Mouse (Mus musculus) heart, postnatal 4 days (tissue): ENCODE results near the gene Fam222a. TPM values are rescaled to one million over a fixed set of nuclear protein-coding genes. Genes with fewer than 3 reads are reported as not detected.

Source experiments
- DNase-seq: peaks from one replicate; pipeline ENCODE4 v3.0.0; 2021
- total RNA-seq, 2 experiments: library from RNA; stranded (reverse); gene quantifications; 2 replicates each; pipeline ENCODE4 v1.2.3; 2021

Gene Fam222a
- total RNA-seq, 2 experiments from 2014 or later: 6.0 to 7.0 TPM

- no peak for DNase-seq
Measured at GRCm38 (mm10) chr5:114560965-114561364, 6.9 kb upstream of the Fam222a start.

- no peak for DNase-seq
Measured at GRCm38 (mm10) chr5:114563994-114564393, 3.8 kb upstream of the Fam222a start.

- DNase-seq: peak; percentile 76
Measured at GRCm38 (mm10) chr5:114565305-114565704, 2.5 kb upstream of the Fam222a start.

- no peak for DNase-seq
Measured at GRCm38 (mm10) chr5:114565751-114566150, 2.1 kb upstream of the Fam222a start.

- no peak for DNase-seq
Measured at GRCm38 (mm10) chr5:114566461-114566860, 1.4 kb upstream of the Fam222a start.

- DNase-seq: peak; percentile 98
Measured at GRCm38 (mm10) chr5:114567075-114567517, 720 bp upstream of the Fam222a start.

GRCm38 (mm10) chr5:114568818-114569217 is 1.0 kb downstream of the Fam222a start:
- peak; percentile 25 for DNase-seq

- peak; percentile 75 for DNase-seq
Measured at GRCm38 (mm10) chr5:114569918-114570670, 2.3 kb downstream of the Fam222a start.

GRCm38 (mm10) chr5:114570791-114571450 is 3.1 kb downstream of the Fam222a start:
- DNase-seq: no peak

- no peak for DNase-seq
Measured at GRCm38 (mm10) chr5:114571451-114572030, 3.7 kb downstream of the Fam222a start.

- DNase-seq: no peak
Measured at GRCm38 (mm10) chr5:114572997-114573396, 5.2 kb downstream of the Fam222a start.

- DNase-seq: peak; percentile 46
Measured at GRCm38 (mm10) chr5:114573920-114574628, 6.3 kb downstream of the Fam222a start.

- DNase-seq: no peak
Measured at GRCm38 (mm10) chr5:114575010-114575409, 7.2 kb downstream of the Fam222a start.

- DNase-seq: no peak
Measured at GRCm38 (mm10) chr5:114575530-114575929, 7.7 kb downstream of the Fam222a start.

GRCm38 (mm10) chr5:114575986-114576605 is 8.3 kb downstream of the Fam222a start:
- DNase-seq: no peak

- no peak for DNase-seq
Measured at GRCm38 (mm10) chr5:114578361-114578760, 10.5 kb downstream of the Fam222a start.

- DNase-seq: no peak
Measured at GRCm38 (mm10) chr5:114579714-114580357, 12.0 kb downstream of the Fam222a start.

GRCm38 (mm10) chr5:114581486-114581885 is 13.7 kb downstream of the Fam222a start:
- DNase-seq: no peak

- no peak for DNase-seq
Measured at GRCm38 (mm10) chr5:114583046-114583445, 15.2 kb downstream of the Fam222a start.

- DNase-seq: no peak
Measured at GRCm38 (mm10) chr5:114583490-114584175, 15.8 kb downstream of the Fam222a start.
